Mouse (Mus musculus) cerebral cortex, adult 2 months (tissue): ENCODE results near the gene Gm10229.

Experiments used
- WGBS: fragments of 180-500 bp; shearing (Covaris S2); methylation state at CpG from one replicate; pipeline ENCODE4 v1.1.7; 2018; 5-methylcytosine and 5-hydroxymethylcytosine counted together

Gene Gm10229

GRCm38 (mm10) chr16:89014984-89015383, at the start of gene Gm10229:
Gm10229 (plus strand) TSS chr16:89015284.
- WGBS, result 88% methylated on average over 3 of the region's 3 CpGs

- WGBS, result 86% methylated on average over 5 of the region's 5 CpGs
Measured at GRCm38 (mm10) chr16:89010659-89011058, 4.4 kb upstream of the Gm10229 start, which contains the start of gene Krtap22-2. Krtap22-2 (minus strand) TSS chr16:89010759.

DNA sequence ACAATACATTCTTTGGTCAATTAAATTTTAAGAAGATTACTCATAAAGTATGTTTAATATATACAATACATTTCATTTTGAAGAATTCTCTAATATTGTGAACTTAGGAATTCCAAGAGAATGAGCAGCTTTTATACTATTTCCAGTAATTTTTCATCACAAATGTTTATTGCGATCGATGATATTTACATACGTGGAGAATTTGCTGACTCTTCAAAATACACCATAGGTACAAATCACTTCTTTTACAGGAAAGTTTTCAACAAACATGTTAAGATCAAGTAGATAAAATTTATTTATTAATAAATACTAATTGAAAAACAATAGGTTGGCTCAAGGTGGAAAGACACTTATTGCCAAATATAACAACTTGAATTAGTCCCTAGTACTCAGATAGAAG, 1.1 kb upstream of the Gm10229 start:
- 98% methylated on average over 3 of the region's 3 CpGs for WGBS

DNA sequence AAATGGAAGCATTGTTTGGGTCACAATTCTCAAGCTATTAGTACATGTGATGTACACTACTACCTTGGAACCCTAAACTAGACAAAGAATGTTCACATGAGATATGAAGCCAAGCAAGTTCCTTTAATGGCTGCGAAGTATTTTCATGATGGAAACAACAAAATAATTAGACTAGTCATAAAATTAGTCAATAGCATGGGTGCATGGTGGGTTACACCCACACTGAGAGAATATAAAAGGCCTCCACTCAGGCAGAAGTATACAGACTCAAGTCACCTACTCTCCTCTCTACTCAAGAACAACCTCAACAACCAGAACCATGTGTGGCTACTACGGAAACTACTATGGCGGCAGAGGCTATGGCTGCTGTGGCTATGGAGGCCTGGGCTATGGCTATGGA, 16.3 kb downstream of the Gm10229 start, which contains the start of gene Krtap6-1:
Krtap6-1 (plus strand) TSS at position 301 of the 400 bp plus-strand sequence.
- 94% methylated on average over 3 of the region's 3 CpGs for WGBS

- 89% methylated on average over 2 of the region's 4 CpGs for WGBS
Measured at GRCm38 (mm10) chr16:89041372-89041771, 26.3 kb downstream of the Gm10229 start, which contains the start of gene Gm10228. Gm10228 (minus strand) TSS chr16:89041472.

GRCm38 (mm10) chr16:89047783-89048182, 32.7 kb downstream of the Gm10229 start, which contains the start of gene Krtap6-5:
Krtap6-5 (minus strand) TSS chr16:89047883.
- WGBS, result 87% methylated on average over 3 of the region's 3 CpGs

DNA sequence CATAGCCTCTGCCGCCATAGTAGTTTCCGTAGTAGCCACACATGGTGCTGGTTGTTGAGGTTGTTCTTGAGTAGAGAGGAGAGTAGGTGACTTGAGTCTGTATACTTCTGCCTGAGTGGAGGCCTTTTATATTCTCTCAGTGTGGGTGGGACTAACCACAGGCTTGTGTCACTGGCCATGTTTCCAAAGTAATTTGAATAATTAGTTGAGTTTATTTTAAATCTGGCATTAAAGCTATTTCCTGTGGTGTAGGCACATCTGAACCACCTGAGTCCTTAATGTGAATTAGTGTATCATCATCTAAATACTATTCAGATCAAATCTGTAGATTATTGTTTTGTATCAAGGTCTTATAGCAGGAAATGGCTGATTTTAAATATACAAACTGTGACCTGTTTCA, 48.8 kb downstream of the Gm10229 start, which contains the start of gene 1110025L11Rik:
1110025L11Rik (minus strand) TSS at position 101 of the 400 bp plus-strand sequence.
- no CpG with 5 or more reads among the region's 2 CpGs for WGBS
